Mouse (Mus musculus) liver, embryonic 12.5 days (tissue): Measurements from ENCODE around the gene Casc3. TPM values are rescaled to one million over a fixed set of nuclear protein-coding genes. Genes with fewer than 3 reads are reported as not detected.

Experiments
- ATAC-seq: fragments of 200-750 bp; cut with Nextera tagmentation; 2 replicates; pipeline ENCODE4 v1.8.0; 2017; ENCODE audit warnings: moderate number of reproducible peaks, mild to moderate bottlenecking, moderate library complexity
- H3K27ac ChIP-seq: fragments of 300-500 bp; sonication (generic); 2 replicates; pipeline ENCODE4 v1.5.1; 2016; ENCODE audit warnings: mild to moderate bottlenecking
- H3K27me3 ChIP-seq: fragments of 300-500 bp; sonication (generic); replicated peaks from 2 replicates; pipeline ENCODE4 v1.6.1; 2016; ENCODE audit warnings: mild to moderate bottlenecking, moderate library complexity
- H3K36me3 ChIP-seq: fragments of 300-500 bp; sonication (generic); 2 replicates; pipeline ENCODE4 v1.6.1; 2016; ENCODE audit warnings: mild to moderate bottlenecking, moderate library complexity
- H3K4me1 ChIP-seq: fragments of 300-500 bp; sonication (generic); 2 replicates; pipeline ENCODE4 v1.6.1; 2016
- H3K4me2 ChIP-seq: fragments of 300-500 bp; sonication (generic); 2 replicates; pipeline ENCODE4 v1.6.1; 2016; ENCODE audit warnings: mild to moderate bottlenecking, moderate library complexity
- H3K4me3 ChIP-seq: fragments of 300-500 bp; sonication (generic); 2 replicates; pipeline ENCODE4 v1.5.1; 2016; ENCODE audit warnings: mild to moderate bottlenecking, moderate library complexity
- H3K9ac ChIP-seq: fragments of 300-500 bp; sonication (generic); 2 replicates; pipeline ENCODE4 v1.6.1; 2016; ENCODE audit warnings: mild to moderate bottlenecking, moderate library complexity
- H3K9me3 ChIP-seq: fragments of 300-500 bp; sonication (generic); replicated peaks from 2 replicates; pipeline ENCODE4 v1.6.1; 2016; ENCODE audit warnings: mild to moderate bottlenecking, moderate library complexity
- WGBS: fragments of 180-500 bp; shearing (Covaris S2); methylation state at CpG from one replicate; pipeline ENCODE4 v1.1.7; 2016; ENCODE audit not compliant: insufficient replicate concordance; 5-methylcytosine and 5-hydroxymethylcytosine counted together
- polyA plus RNA-seq: library from polyadenylated mRNA; unstranded; fragments of >200 nt; fragmentation: Nextera tagmentation; extraction: Ambion mirVana; gene quantifications from 2 replicates; pipeline ENCODE4 v1.2.1, GENCODE M21; 2016

Casc3 gene
- polyA plus RNA-seq, 1 experiment from 2014 or later = 26.4 TPM

- H3K27me3 ChIP-seq = no peaks in the 10 kb centered on the region
- peak; percentile 54 for ATAC-seq
- peak overlapping the region; percentile 95 for H3K4me2 ChIP-seq
- H3K9ac ChIP-seq = peak overlapping the region; percentile 96
- peak overlapping the region; percentile 89 for H3K4me3 ChIP-seq
- H3K4me1 ChIP-seq = peaks cover 22% of the 10 kb centered on the region
- no peaks in the 10 kb centered on the region for H3K9me3 ChIP-seq
- peak overlapping the region; percentile 89 for H3K27ac ChIP-seq
- H3K36me3 ChIP-seq = peaks cover 27% of the 10 kb centered on the region
- 2% methylated on average over 30 of the region's 39 CpGs for whole genome bisulfite sequencing
These were observed 59.2 kb downstream of the Casc3 start for GRCm38 (mm10) chr11:98863751-98864429.

- peaks cover 50% of the 10 kb centered on the region for H3K36me3 ChIP-seq
- no peak overlapping the region for H3K4me3 ChIP-seq
- no peak overlapping the region for H3K9ac ChIP-seq
- no peaks in the 10 kb centered on the region for H3K9me3 ChIP-seq
- 91% methylated on average over 12 of the region's 12 CpGs for WGBS
- H3K27ac ChIP-seq = no peak overlapping the region
- ATAC-seq = no peak
- peaks cover 22% of the 10 kb centered on the region for H3K4me1 ChIP-seq
- no peak overlapping the region for H3K4me2 ChIP-seq
- no peaks in the 10 kb centered on the region for H3K27me3 ChIP-seq
These were observed 62.6 kb downstream of the Casc3 start for GRCm38 (mm10) chr11:98867293-98867692.

GRCm38 (mm10) chr11:98869906-98870305, 65.2 kb downstream of the Casc3 start:
- no peaks in the 10 kb centered on the region for H3K27me3 ChIP-seq
- 73% methylated on average over 8 of the region's 8 CpGs for WGBS
- no peak overlapping the region for H3K4me3 ChIP-seq
- H3K27ac ChIP-seq = no peak overlapping the region
- peaks cover 20% of the 10 kb centered on the region for H3K4me1 ChIP-seq
- H3K36me3 ChIP-seq = peaks cover 67% of the 10 kb centered on the region
- H3K9ac ChIP-seq = no peak overlapping the region
- H3K4me2 ChIP-seq = no peak overlapping the region
- ATAC-seq = no peak
- H3K9me3 ChIP-seq = no peaks in the 10 kb centered on the region

- Histone ChIP-seq H3K4me2 (no peak overlapping the region), H3K9me3 (no peaks in the 10 kb centered on the region), H3K27me3 (no peaks in the 10 kb centered on the region), H3K4me1 (peaks cover 19% of the 10 kb centered on the region), H3K4me3 (no peak overlapping the region), H3K36me3 (peaks cover 69% of the 10 kb centered on the region), H3K27ac (no peak overlapping the region), H3K9ac (no peak overlapping the region)
- WGBS = 72% methylated on average over 5 of the region's 5 CpGs
- ATAC-seq = no peak
These were observed 66.1 kb downstream of the Casc3 start for GRCm38 (mm10) chr11:98870791-98871190.

GRCm38 (mm10) chr11:98871416-98871815, 66.7 kb downstream of the Casc3 start:
- no peak overlapping the region for H3K9ac ChIP-seq
- no peaks in the 10 kb centered on the region for H3K27me3 ChIP-seq
- no peaks in the 10 kb centered on the region for H3K9me3 ChIP-seq
- no peak overlapping the region for H3K4me3 ChIP-seq
- no peak overlapping the region for H3K4me2 ChIP-seq
- WGBS = 68% methylated on average over 4 of the region's 4 CpGs
- H3K27ac ChIP-seq = no peak overlapping the region
- peaks cover 19% of the 10 kb centered on the region for H3K4me1 ChIP-seq
- peaks cover 66% of the 10 kb centered on the region for H3K36me3 ChIP-seq
- ATAC-seq = no peak

GRCm38 (mm10) chr11:98872040-98872439, 67.3 kb downstream of the Casc3 start:
- no peak overlapping the region for H3K4me3 ChIP-seq
- no peaks in the 10 kb centered on the region for H3K27me3 ChIP-seq
- H3K9me3 ChIP-seq = no peaks in the 10 kb centered on the region
- no peak for ATAC-seq
- no peak overlapping the region for H3K9ac ChIP-seq
- H3K36me3 ChIP-seq = peaks cover 60% of the 10 kb centered on the region
- peaks cover 22% of the 10 kb centered on the region for H3K4me1 ChIP-seq
- WGBS = 88% methylated on average over 4 of the region's 4 CpGs
- no peak overlapping the region for H3K4me2 ChIP-seq
- no peak overlapping the region for H3K27ac ChIP-seq

- peak; percentile 50; the same call in 1 of the 2 replicates for ATAC-seq
- 71% methylated on average over 9 of the region's 9 CpGs for WGBS
- Histone ChIP-seq H3K9ac (no peak overlapping the region), H3K27ac (0 out of 2 replicates have a peak overlapping the region, but pooled peaks have one; percentile 18), H3K36me3 (peaks cover 45% of the 10 kb centered on the region), H3K4me1 (peaks cover 22% of the 10 kb centered on the region), H3K4me3 (no peak overlapping the region), H3K9me3 (no peaks in the 10 kb centered on the region), H3K27me3 (no peaks in the 10 kb centered on the region), H3K4me2 (no peak overlapping the region)
These were observed 69.2 kb downstream of the Casc3 start for GRCm38 (mm10) chr11:98873900-98874299.

- ATAC-seq = no peak
- H3K4me3 ChIP-seq = no peak overlapping the region
- H3K9ac ChIP-seq = no peak overlapping the region
- no peak overlapping the region for H3K4me2 ChIP-seq
- H3K27me3 ChIP-seq = no peaks in the 10 kb centered on the region
- 86% methylated on average over 9 of the region's 9 CpGs for whole genome bisulfite sequencing
- peaks cover 41% of the 10 kb centered on the region for H3K36me3 ChIP-seq
- H3K27ac ChIP-seq = no peak overlapping the region
- H3K9me3 ChIP-seq = no peaks in the 10 kb centered on the region
- H3K4me1 ChIP-seq = peaks cover 19% of the 10 kb centered on the region
These were observed 72.3 kb downstream of the Casc3 start for GRCm38 (mm10) chr11:98877001-98877400.

Other genes starting within 250 kb of the Casc3 start
- gene Ormdl3, start 217.5 kb upstream of the Casc3 start, polyA plus RNA-seq = 44.2 and 44.3 TPM in 2 replicates
- not detected in 2 replicates for gene Lrrc3c, start 206.6 kb upstream of the Casc3 start, polyA plus RNA-seq
- gene Gm12355, start 179.2 kb upstream of the Casc3 start, polyA plus RNA-seq = 0.87 and 0.96 TPM in 2 replicates
- gene Gsdma3, start 178.5 kb upstream of the Casc3 start, polyA plus RNA-seq = not detected in 2 replicates
- not detected in 2 replicates for gene Gsdma2, start 158.1 kb upstream of the Casc3 start, polyA plus RNA-seq
- gene Gsdma, start 140.6 kb upstream of the Casc3 start, polyA plus RNA-seq = not detected in 2 replicates
- 201 and 202 TPM in 2 replicates for gene Psmd3, start 122.4 kb upstream of the Casc3 start, polyA plus RNA-seq
- gene Csf3, start 103.6 kb upstream of the Casc3 start, polyA plus RNA-seq = not detected in 2 replicates
- gene Med24, start 75.5 kb upstream of the Casc3 start, polyA plus RNA-seq = 42.0 and 43.7 TPM in 2 replicates
- 13.0 and 13.3 TPM in 2 replicates for gene Thra, start 64.3 kb upstream of the Casc3 start, polyA plus RNA-seq
- gene Nr1d1, start 29.6 kb upstream of the Casc3 start, polyA plus RNA-seq = 1.3 and 1.4 TPM in 2 replicates
- gene Msl1, start 9.4 kb upstream of the Casc3 start, polyA plus RNA-seq = 11.5 and 11.7 TPM in 2 replicates
- 0.21 and 0.24 TPM in 2 replicates for gene Rapgefl1, start 31.9 kb downstream of the Casc3 start, polyA plus RNA-seq
- 2.0 and 2.2 TPM in 2 replicates for gene Wipf2, start 58.7 kb downstream of the Casc3 start, polyA plus RNA-seq
- gene Cdc6, start 102.9 kb downstream of the Casc3 start, polyA plus RNA-seq = 86.5 and 89.9 TPM in 2 replicates
- 6.8 and 7.1 TPM in 2 replicates for gene Rara, start 122.9 kb downstream of the Casc3 start, polyA plus RNA-seq
- not detected in 2 replicates for gene Gjd3, start 178.1 kb downstream of the Casc3 start, polyA plus RNA-seq
- 249 and 261 TPM in 2 replicates for gene Top2a, start 219.3 kb downstream of the Casc3 start, polyA plus RNA-seq
- 236 TPM in 2 replicates for gene Igfbp4, start 236.3 kb downstream of the Casc3 start, polyA plus RNA-seq